Mouse (Mus musculus) thymus, adult 18-20 months (tissue): Measurements from ENCODE around the gene Sord.
A peak's percentile ranks its signal among the peaks of the same experiment; 100 is the strongest.

Experiments used
- DNase-seq, 2 experiments: peaks; one replicate each; pipeline ENCODE4 v3.0.0; 2022; ENCODE audit warnings: mixed read lengths in 2 of 2

The Sord gene

GRCm38 (mm10) chr2:122241226-122241625, 6.7 kb downstream of the Sord start:
- DNase-seq = no peak

GRCm38 (mm10) chr2:122241935-122242334, 7.4 kb downstream of the Sord start:
- DNase-seq = no peak

- peak; percentile 18 to 43 for DNase-seq
Observed at GRCm38 (mm10) chr2:122243671-122244131, 9.2 kb downstream of the Sord start.

- no peak for DNase-seq
Observed at GRCm38 (mm10) chr2:122247786-122248185, 13.2 kb downstream of the Sord start.

GRCm38 (mm10) chr2:122255997-122256396, 21.4 kb downstream of the Sord start:
- no peak for DNase-seq

GRCm38 (mm10) chr2:122260729-122261128, 26.2 kb downstream of the Sord start:
- no peak for DNase-seq

- DNase-seq = no peak
Observed at GRCm38 (mm10) chr2:122264690-122265089, 30.1 kb downstream of the Sord start.

- DNase-seq = no peak
Observed at GRCm38 (mm10) chr2:122266407-122267193, 32.1 kb downstream of the Sord start.

- DNase-seq = no peak
Observed at GRCm38 (mm10) chr2:122278769-122279168, 44.2 kb downstream of the Sord start.

GRCm38 (mm10) chr2:122284091-122284490, 49.5 kb downstream of the Sord start:
- DNase-seq = no peak

GRCm38 (mm10) chr2:122286137-122286536, 51.6 kb downstream of the Sord start:
- no peak for DNase-seq

GRCm38 (mm10) chr2:122294916-122295315, 60.4 kb downstream of the Sord start:
- no peak for DNase-seq

- no peak for DNase-seq
Observed at GRCm38 (mm10) chr2:122297271-122298095, 62.9 kb downstream of the Sord start.

- DNase-seq = no peak
Observed at GRCm38 (mm10) chr2:122298096-122298499, 63.5 kb downstream of the Sord start, which contains the start of gene Duox2. TSS of gene Duox2 (minus strand) at chr2:122298449.

- DNase-seq = peak in 1 of 2 experiments; percentile 37
Observed at GRCm38 (mm10) chr2:122298596-122299490, 64.3 kb downstream of the Sord start, which contains the start of gene Duoxa2. TSS of gene Duoxa2 (plus strand) at chr2:122298900.

GRCm38 (mm10) chr2:122299911-122300655, 65.5 kb downstream of the Sord start:
- DNase-seq = no peak

GRCm38 (mm10) chr2:122300656-122301020, 66.1 kb downstream of the Sord start:
- no peak for DNase-seq

- no peak for DNase-seq
Observed at GRCm38 (mm10) chr2:122301081-122301920, 66.8 kb downstream of the Sord start.

GRCm38 (mm10) chr2:122301921-122302573, 67.5 kb downstream of the Sord start:
- DNase-seq = no peak

GRCm38 (mm10) chr2:122302574-122303241, 68.2 kb downstream of the Sord start:
- DNase-seq = peak; percentile 38 to 50
